11 mouse cellular contexts compared by ENCODE assay signal in the genomic region with DNA sequence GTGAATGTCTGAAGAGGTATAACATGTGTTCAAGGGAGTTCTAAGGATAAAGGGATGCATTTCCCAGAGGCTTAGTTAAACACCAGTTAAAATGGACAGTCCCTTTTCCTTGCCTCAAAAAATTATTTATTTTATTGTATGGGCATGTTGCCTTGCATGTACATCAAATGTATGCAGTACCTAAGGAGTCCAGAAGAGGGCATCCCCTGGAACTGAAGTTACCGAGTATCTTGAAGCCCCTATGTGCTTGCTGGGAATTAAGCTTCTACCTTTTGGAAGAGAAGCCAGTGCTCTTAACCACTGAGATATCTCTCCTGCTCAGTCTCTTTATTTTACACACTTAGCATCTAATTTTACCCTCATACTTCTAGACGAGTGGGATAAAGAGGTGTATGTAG.
DNase-seq lines count a peak whose midpoint lies in the region; ATAC-seq and TF ChIP-seq lines count a peak whose summit lies in the region.
"Had no signal": no experiment of that assay in that cellular context is flagged by ENCODE, and none has a peak within 500 bp of the region (broad histone marks: within the 10 kb centered on the region; RNA-seq: fewer than 3 reads in every experiment).

No protein-coding gene starts in this region.

- no peak overlapping the region for H3K27ac ChIP-seq in forebrain, postnatal 0 days (ENCODE audit: low read depth, low read length)
- H3K27ac ChIP-seq in forebrain, embryonic 15.5 days (replicated peaks): no peak overlapping the region
- no peak overlapping the region for H3K27ac ChIP-seq in midbrain, embryonic 14.5 days (replicated peaks; ENCODE audit: low read depth, low read length)
- H3K27ac ChIP-seq in midbrain, embryonic 16.5 days (ENCODE audit: low read length): no peak overlapping the region
- H3K27ac ChIP-seq: heart, embryonic 13.5 days; liver, embryonic 13.5 days had no signal

- ATAC-seq in forebrain, postnatal 0 days: no peak
- no peak for ATAC-seq in forebrain, embryonic 15.5 days (replicated peaks)
- ATAC-seq in midbrain, embryonic 14.5 days (ENCODE audit: low FRiP score, low TSS enrichment): no peak
- ATAC-seq in midbrain, embryonic 16.5 days: no peak

- H3K4me3 ChIP-seq in forebrain, postnatal 0 days (ENCODE audit: low read depth, low read length): no peak overlapping the region
- H3K4me3 ChIP-seq in forebrain, embryonic 15.5 days: no peak overlapping the region
- no peak overlapping the region for H3K4me3 ChIP-seq in midbrain, embryonic 14.5 days (replicated peaks; ENCODE audit: low read depth, low read length)
- no peak overlapping the region for H3K4me3 ChIP-seq in midbrain, embryonic 16.5 days (ENCODE audit: low read depth, low read length)
- H3K4me3 ChIP-seq: heart, embryonic 13.5 days; liver, embryonic 13.5 days had no signal

- H3K9me3 ChIP-seq in forebrain, postnatal 0 days (ENCODE audit: low read length): no peaks in the 10 kb centered on the region
- H3K9me3 ChIP-seq in forebrain, embryonic 15.5 days: no peaks in the 10 kb centered on the region
- H3K9me3 ChIP-seq in midbrain, embryonic 14.5 days (ENCODE audit: control insufficient read depth, low read length): no peaks in the 10 kb centered on the region
- no peaks in the 10 kb centered on the region for H3K9me3 ChIP-seq in midbrain, embryonic 16.5 days (replicated peaks; ENCODE audit: control insufficient read depth, low read length, poor library complexity, severe bottlenecking)
- H3K9me3 ChIP-seq: heart, embryonic 13.5 days; liver, embryonic 13.5 days had no signal

- 64% methylated on average over 2 of the region's 2 CpGs for WGBS in forebrain, postnatal 0 days
- WGBS in forebrain, embryonic 15.5 days: 62% methylated on average over 2 of the region's 2 CpGs
- WGBS in midbrain, embryonic 14.5 days: 68% methylated on average over 2 of the region's 2 CpGs
- WGBS in midbrain, embryonic 16.5 days: 75% methylated on average over 2 of the region's 2 CpGs

- H3K9ac ChIP-seq in forebrain, postnatal 0 days: no peak overlapping the region
- no peak overlapping the region for H3K9ac ChIP-seq in forebrain, embryonic 15.5 days (replicated peaks)
- H3K9ac ChIP-seq in midbrain, embryonic 14.5 days (replicated peaks; ENCODE audit: low read length): no peak overlapping the region
- H3K9ac ChIP-seq in midbrain, embryonic 16.5 days (ENCODE audit: low read depth, low read length): no peak overlapping the region
- H3K9ac ChIP-seq: heart, embryonic 13.5 days; liver, embryonic 13.5 days had no signal

- H3K36me3 ChIP-seq in forebrain, postnatal 0 days (ENCODE audit: insufficient read depth): no peaks in the 10 kb centered on the region
- no peaks in the 10 kb centered on the region for H3K36me3 ChIP-seq in forebrain, embryonic 15.5 days
- no peaks in the 10 kb centered on the region for H3K36me3 ChIP-seq in midbrain, embryonic 14.5 days (ENCODE audit: control insufficient read depth, insufficient read depth, low read length)
- H3K36me3 ChIP-seq in midbrain, embryonic 16.5 days (ENCODE audit: control insufficient read depth, insufficient read depth, low read length): no peaks in the 10 kb centered on the region
- H3K36me3 ChIP-seq: heart, embryonic 13.5 days; liver, embryonic 13.5 days had no signal

- H3K27me3 ChIP-seq in forebrain, postnatal 0 days (ENCODE audit: insufficient read depth, low read length): no peaks in the 10 kb centered on the region
- no peaks in the 10 kb centered on the region for H3K27me3 ChIP-seq in forebrain, embryonic 15.5 days
- no peaks in the 10 kb centered on the region for H3K27me3 ChIP-seq in midbrain, embryonic 14.5 days (ENCODE audit: control insufficient read depth, insufficient read depth, low read length)
- H3K27me3 ChIP-seq in midbrain, embryonic 16.5 days (ENCODE audit: control insufficient read depth, insufficient read depth, low read depth, low read length): no peaks in the 10 kb centered on the region
- H3K27me3 ChIP-seq: heart, embryonic 13.5 days; liver, embryonic 13.5 days had no signal

- H3K4me2 ChIP-seq in forebrain, postnatal 0 days (ENCODE audit: low read depth): no peak overlapping the region
- no peak overlapping the region for H3K4me2 ChIP-seq in forebrain, embryonic 15.5 days (replicated peaks)
- H3K4me2 ChIP-seq in midbrain, embryonic 14.5 days (ENCODE audit: low read length): no peak overlapping the region
- H3K4me2 ChIP-seq in midbrain, embryonic 16.5 days (ENCODE audit: low read length): no peak overlapping the region
- H3K4me2 ChIP-seq: heart, embryonic 13.5 days; liver, embryonic 13.5 days had no signal

- peak; percentile 51 for TF ChIP-seq CTCF in forebrain, postnatal 0 days (IDR thresholded peaks at IDR 0.05; ENCODE audit: low read depth)

- DNase-seq in forebrain, postnatal 0 days: no peak
- DNase-seq in midbrain, embryonic 14.5 days: peak; percentile 62
- DNase-seq in c-Kit-positive CD71-positive TER-119-positive erythroid progenitor cells, embryonic 14.5 days (ENCODE audit: low spot score): peak; percentile 42
- peak; percentile 16 for DNase-seq in retina, postnatal 7 days (ENCODE audit: low read depth, low spot score)
- no peak for DNase-seq in frontal cortex, postnatal 10 days (ENCODE audit: low spot score in 2 of 2)
- no peak for DNase-seq in layer of hippocampus, adult 9-11 months
- DNase-seq: kidney, postnatal 10 days; liver, embryonic 13.5 days had no signal

- no peaks in the 10 kb centered on the region for H3K4me1 ChIP-seq in forebrain, postnatal 0 days (ENCODE audit: insufficient read depth)
- peaks cover 7% of the 10 kb centered on the region; the same call in 1 of the 2 replicates for H3K4me1 ChIP-seq in forebrain, embryonic 15.5 days
- no peaks in the 10 kb centered on the region for H3K4me1 ChIP-seq in midbrain, embryonic 14.5 days (ENCODE audit: control insufficient read depth, insufficient read depth, low read length)
- 0 out of 2 replicates have a peak, but pooled peaks cover 3% of the 10 kb centered on the region for H3K4me1 ChIP-seq in midbrain, embryonic 16.5 days (ENCODE audit: control insufficient read depth, insufficient read depth, low read length)

Comparison
In these comparisons a context has a peak if more than half of its experiments do, and no peak if none do; other contexts are left out.
1. DNase-seq: peak in midbrain, embryonic 14.5 days (single experiment), c-Kit-positive CD71-positive TER-119-positive erythroid progenitor cells, embryonic 14.5 days (single experiment) and retina, postnatal 7 days (single experiment); none in forebrain, postnatal 0 days (single experiment), frontal cortex, postnatal 10 days (0 of 2) and layer of hippocampus, adult 9-11 months (single experiment).